Mouse (Mus musculus) stomach, postnatal 0 days (tissue): ENCODE results near the gene Cisd1.

Experiments used
- CTCF ChIP-seq: IDR thresholded peaks from 2 replicates; pipeline ENCODE4 v1.5.1; 2016; ENCODE audit warnings: antibody characterized with exemption, low read depth, mild to moderate bottlenecking, moderate library complexity
- EP300 ChIP-seq: optimal IDR thresholded peaks from 2 replicates; pipeline ENCODE3; 2016; ENCODE audit warnings: antibody characterized with exemption

DNA sequence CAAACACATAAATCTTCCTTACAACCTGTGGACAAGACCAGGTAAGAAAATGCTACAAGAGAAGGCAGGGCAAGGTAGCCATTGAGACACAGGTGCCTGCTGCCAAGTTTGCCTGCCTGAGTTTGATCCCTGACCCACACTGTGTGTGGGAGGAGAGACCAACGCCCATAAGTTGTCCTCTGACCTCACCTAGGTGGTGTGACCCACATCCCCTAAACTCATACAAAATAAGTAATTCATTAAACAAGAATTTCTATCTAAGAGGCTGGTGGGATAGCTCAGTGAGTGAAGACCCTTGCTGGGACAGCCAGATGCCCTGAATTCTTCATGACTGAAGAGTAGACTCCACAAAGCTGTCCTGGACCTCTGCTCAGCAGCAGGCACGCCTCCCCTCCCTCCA, 4.6 kb downstream of the Cisd1 start:
- TF ChIP-seq CTCF = no peak
- TF ChIP-seq EP300 = no peak
